Mouse (Mus musculus) lung, embryonic 16.5 days (tissue): ENCODE data around the gene Pik3cd. TPM values are rescaled to one million over a fixed set of nuclear protein-coding genes. Genes with fewer than 3 reads are reported as not detected.

ENCODE experiments used
- ATAC-seq: fragments of 200-750 bp; cut with Nextera tagmentation; 2 replicates; pipeline ENCODE4 v1.8.0; 2017; ENCODE audit warnings: low read depth, mild to moderate bottlenecking, moderate library complexity
- H3K27ac ChIP-seq: fragments of 300-500 bp; sonication (generic); 2 replicates; pipeline ENCODE4 v1.5.1; 2014; ENCODE audit warnings: mild to moderate bottlenecking, control low read depth, low read length
- H3K27me3 ChIP-seq: fragments of 300-500 bp; sonication (generic); 2 replicates; pipeline ENCODE4 v1.6.1; 2014; ENCODE audit warnings: low read depth, low read length, mixed read lengths; ENCODE audit not compliant: control insufficient read depth, insufficient read depth
- H3K36me3 ChIP-seq: fragments of 300-500 bp; sonication (generic); 2 replicates; pipeline ENCODE4 v1.6.1; 2014; ENCODE audit warnings: low read length; ENCODE audit not compliant: control insufficient read depth, insufficient read depth
- H3K4me1 ChIP-seq: fragments of 300-500 bp; sonication (generic); replicated peaks from 2 replicates; pipeline ENCODE4 v1.6.1; 2014; ENCODE audit warnings: low read length, mixed read lengths; ENCODE audit not compliant: control insufficient read depth, insufficient read depth
- H3K4me2 ChIP-seq: fragments of 300-500 bp; sonication (generic); 2 replicates; pipeline ENCODE4 v1.6.1; 2014; ENCODE audit warnings: low read depth, low read length, control low read depth
- H3K4me3 ChIP-seq: fragments of 300-500 bp; sonication (generic); 2 replicates; pipeline ENCODE4 v1.5.1; 2014; ENCODE audit warnings: mild to moderate bottlenecking, low read length, control low read depth
- H3K9ac ChIP-seq: fragments of 300-500 bp; sonication (generic); 2 replicates; pipeline ENCODE4 v1.6.1; 2014; ENCODE audit warnings: low read length, control low read depth
- H3K9me3 ChIP-seq: fragments of 300-500 bp; sonication (generic); 2 replicates; pipeline ENCODE4 v1.6.1; 2016; ENCODE audit warnings: low read length; ENCODE audit not compliant: control insufficient read depth
- WGBS: fragments of 180-500 bp; shearing (Covaris S2); extraction: QIAGEN DNeasy Blood & Tissue Kit; methylation state at CpG from one replicate; pipeline ENCODE4 v1.1.7; 2014; 5-methylcytosine and 5-hydroxymethylcytosine counted together
- polyA plus RNA-seq: library from polyadenylated mRNA; unstranded; fragments of >200 nt; fragmentation: Nextera tagmentation; extraction: Ambion mirVana; gene quantifications from 2 replicates; pipeline ENCODE4 v1.2.1, GENCODE M21; 2015

Pik3cd gene
- polyA plus RNA-seq, 1 experiment from 2014 or later = 5.7 TPM

- no peak overlapping the region for H3K9ac ChIP-seq
These were observed 17.3 kb upstream of the Pik3cd start for GRCm38 (mm10) chr4:149719686-149720085.

GRCm38 (mm10) chr4:149714542-149714941 is 12.2 kb upstream of the Pik3cd start:
- H3K4me1 ChIP-seq = no peaks in the 10 kb centered on the region
- no peak for ATAC-seq
- no peak overlapping the region for H3K4me2 ChIP-seq
- no peak overlapping the region for H3K9ac ChIP-seq
- no peak overlapping the region for H3K4me3 ChIP-seq
- no peak overlapping the region for H3K27ac ChIP-seq
- WGBS = 72% methylated on average over 3 of the region's 3 CpGs
- no peaks in the 10 kb centered on the region for H3K27me3 ChIP-seq
- no peaks in the 10 kb centered on the region for H3K9me3 ChIP-seq
- peaks cover 24% of the 10 kb centered on the region for H3K36me3 ChIP-seq

More at GRCm38 (mm10) chr4:149719686-149720085, 17.3 kb upstream of the Pik3cd start:
- Histone ChIP-seq H3K36me3 (peaks cover 43% of the 10 kb centered on the region), H3K9me3 (no peaks in the 10 kb centered on the region), H3K27ac (no peak overlapping the region), H3K4me1 (no peaks in the 10 kb centered on the region), H3K4me3 (no peak overlapping the region), H3K27me3 (no peaks in the 10 kb centered on the region), H3K4me2 (no peak overlapping the region)
- no peak for ATAC-seq
- 69% methylated on average over 6 of the region's 6 CpGs for WGBS

- 28% methylated on average over 7 of the region's 7 CpGs for WGBS
- H3K9me3 ChIP-seq = no peaks in the 10 kb centered on the region
- H3K4me3 ChIP-seq = no peak overlapping the region
- peaks cover 14% of the 10 kb centered on the region for H3K36me3 ChIP-seq
- no peak for ATAC-seq
- no peak overlapping the region for H3K4me2 ChIP-seq
- H3K27me3 ChIP-seq = no peaks in the 10 kb centered on the region
- no peak overlapping the region for H3K27ac ChIP-seq
- H3K4me1 ChIP-seq = no peaks in the 10 kb centered on the region
- no peak overlapping the region for H3K9ac ChIP-seq
These were observed 9.6 kb upstream of the Pik3cd start for GRCm38 (mm10) chr4:149711955-149712354.

GRCm38 (mm10) chr4:149711485-149711884 is 9.1 kb upstream of the Pik3cd start:
- Histone ChIP-seq H3K9me3 (no peaks in the 10 kb centered on the region), H3K27ac (no peak overlapping the region), H3K27me3 (no peaks in the 10 kb centered on the region), H3K36me3 (peaks cover 9% of the 10 kb centered on the region), H3K4me1 (no peaks in the 10 kb centered on the region), H3K4me3 (no peak overlapping the region), H3K4me2 (no peak overlapping the region), H3K9ac (no peak overlapping the region)
- ATAC-seq = no peak
- WGBS = 84% methylated on average over 5 of the region's 5 CpGs

GRCm38 (mm10) chr4:149710510-149710909 is 8.1 kb upstream of the Pik3cd start:
- H3K4me3 ChIP-seq = no peak overlapping the region
- H3K4me2 ChIP-seq = no peak overlapping the region
- ATAC-seq = peak; percentile 82
- no peak overlapping the region for H3K9ac ChIP-seq
- H3K9me3 ChIP-seq = no peaks in the 10 kb centered on the region
- no peaks in the 10 kb centered on the region for H3K27me3 ChIP-seq
- H3K36me3 ChIP-seq = peaks cover 3% of the 10 kb centered on the region; the same call in 1 of the 2 replicates
- no peaks in the 10 kb centered on the region for H3K4me1 ChIP-seq
- 22% methylated on average over 5 of the region's 5 CpGs for WGBS
- H3K27ac ChIP-seq = no peak overlapping the region

GRCm38 (mm10) chr4:149705941-149706340 is 3.6 kb upstream of the Pik3cd start:
- no peak for ATAC-seq
- WGBS = 90% methylated on average over 8 of the region's 8 CpGs

GRCm38 (mm10) chr4:149705298-149705697 is 2.9 kb upstream of the Pik3cd start:
- Histone ChIP-seq H3K4me2 (no peak overlapping the region), H3K9me3 (no peaks in the 10 kb centered on the region), H3K36me3 (no peaks in the 10 kb centered on the region), H3K9ac (no peak overlapping the region), H3K27ac (no peak overlapping the region), H3K4me3 (no peak overlapping the region), H3K4me1 (no peaks in the 10 kb centered on the region), H3K27me3 (no peaks in the 10 kb centered on the region)
- 52% methylated on average over 7 of the region's 7 CpGs for WGBS
- no peak for ATAC-seq

More at GRCm38 (mm10) chr4:149705941-149706340, 3.6 kb upstream of the Pik3cd start:
- Histone ChIP-seq H3K27me3 (no peaks in the 10 kb centered on the region), H3K4me1 (no peaks in the 10 kb centered on the region), H3K36me3 (no peaks in the 10 kb centered on the region), H3K4me3 (no peak overlapping the region), H3K27ac (no peak overlapping the region), H3K9me3 (no peaks in the 10 kb centered on the region), H3K4me2 (no peak overlapping the region), H3K9ac (no peak overlapping the region)

- ATAC-seq = no peak
- no peaks in the 10 kb centered on the region for H3K36me3 ChIP-seq
- H3K9me3 ChIP-seq = no peaks in the 10 kb centered on the region
- no peaks in the 10 kb centered on the region; the same call in 1 of the 2 replicates for H3K4me1 ChIP-seq
- no peak overlapping the region for H3K27ac ChIP-seq
- no peak overlapping the region for H3K4me3 ChIP-seq
- no peaks in the 10 kb centered on the region for H3K27me3 ChIP-seq
- H3K4me2 ChIP-seq = no peak overlapping the region
- H3K9ac ChIP-seq = no peak overlapping the region
- WGBS = 55% methylated on average over 18 of the region's 18 CpGs
These were observed 753 bp downstream of the Pik3cd start for GRCm38 (mm10) chr4:149701426-149702209.

GRCm38 (mm10) chr4:149699953-149700352 is 2.4 kb downstream of the Pik3cd start:
- no peak overlapping the region for H3K4me3 ChIP-seq
- WGBS = 68% methylated on average over 4 of the region's 4 CpGs
- no peaks in the 10 kb centered on the region for H3K36me3 ChIP-seq
- no peaks in the 10 kb centered on the region for H3K27me3 ChIP-seq
- no peak overlapping the region for H3K27ac ChIP-seq
- H3K4me2 ChIP-seq = no peak overlapping the region
- H3K9ac ChIP-seq = no peak overlapping the region
- no peak for ATAC-seq
- H3K4me1 ChIP-seq = no peaks in the 10 kb centered on the region; the same call in 1 of the 2 replicates
- no peaks in the 10 kb centered on the region for H3K9me3 ChIP-seq
